Mouse (Mus musculus) layer of hippocampus, adult 9-11 months (tissue): ENCODE measurements around the gene Kdm2a.
A peak's percentile ranks its signal among the peaks of the same experiment; 100 is the strongest.

ENCODE experiments used
- DNase-seq: peaks from one replicate; pipeline ENCODE4 v3.0.0; 2022

Gene Kdm2a

DNA sequence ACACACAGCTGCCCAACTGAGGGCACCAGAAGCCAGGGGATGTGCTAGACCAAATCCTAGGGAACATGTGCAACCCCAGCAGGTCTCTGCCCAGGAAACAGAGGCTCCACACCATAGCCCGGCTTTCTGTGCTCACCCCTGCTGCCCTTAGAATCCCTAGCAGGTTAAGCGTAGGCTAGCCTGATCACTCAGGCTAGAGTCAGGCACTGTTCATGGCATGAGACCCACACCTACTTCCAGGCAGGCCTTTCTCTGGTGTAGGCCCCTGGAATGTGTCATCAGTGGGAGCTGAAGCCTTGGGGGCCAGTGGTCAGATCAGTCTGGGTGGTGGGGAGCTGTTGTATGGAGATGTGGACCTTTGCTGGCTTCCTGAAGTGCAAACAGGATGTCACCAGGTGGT is 101.5 kb downstream of the Kdm2a start:
- DNase-seq: no peak

- no peak for DNase-seq
Measured at GRCm38 (mm10) chr19:4295391-4295790, 102.7 kb downstream of the Kdm2a start.

DNA sequence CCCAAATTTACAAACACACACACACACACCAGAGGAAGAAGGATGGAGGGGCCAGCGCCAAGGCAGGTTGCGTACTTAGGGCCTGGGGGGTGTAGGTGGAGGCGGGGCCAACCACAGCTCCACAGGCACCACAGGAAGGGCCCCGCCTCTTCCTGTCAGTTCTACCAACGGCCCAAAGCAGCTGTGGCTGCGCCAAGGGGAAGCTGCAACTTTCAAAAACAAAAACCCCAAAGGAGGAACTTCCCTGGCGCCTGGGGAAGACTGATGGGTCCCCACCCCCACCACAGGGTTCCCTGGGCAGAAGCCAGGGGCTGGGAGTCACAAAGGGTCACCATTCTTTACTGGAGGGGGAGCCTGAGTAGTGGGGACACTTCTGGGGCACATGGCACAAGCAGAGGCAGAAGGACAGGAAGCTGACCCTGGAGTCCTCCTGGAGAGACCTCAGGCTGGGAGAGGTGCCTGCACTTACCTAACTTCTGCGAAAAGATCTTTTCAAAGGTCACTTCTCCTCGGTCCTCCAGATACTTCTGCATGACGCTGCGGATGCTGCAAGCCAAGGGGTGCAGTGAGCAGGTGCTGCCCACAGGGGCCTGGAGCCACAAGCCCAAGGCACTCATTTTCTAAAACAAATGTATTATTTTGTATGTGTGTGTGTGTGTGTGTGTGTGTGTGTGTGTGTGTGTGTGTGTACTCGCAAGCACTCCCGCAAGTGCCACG is 103.5 kb downstream of the Kdm2a start:
- peak; percentile 84 for DNase-seq

DNA sequence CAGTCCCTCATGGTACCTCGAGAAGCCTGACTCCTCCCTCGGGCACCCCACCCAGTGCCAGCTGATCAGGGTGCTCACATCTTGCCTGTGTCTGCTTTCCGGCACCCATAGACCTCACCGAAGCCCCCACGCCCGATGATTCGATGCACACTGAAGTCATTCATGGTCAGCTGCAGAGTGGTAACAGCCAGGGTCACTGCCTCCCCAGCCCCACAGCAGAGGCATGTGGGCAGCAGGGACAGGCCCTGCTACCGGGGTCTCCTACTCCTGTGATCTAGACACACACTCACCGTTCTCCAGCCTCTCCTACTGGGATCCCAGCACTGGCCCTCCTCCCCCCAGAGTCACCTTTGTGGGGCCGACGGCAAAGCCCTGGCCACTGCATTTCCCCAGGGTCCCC is 106.9 kb downstream of the Kdm2a start:
- DNase-seq: no peak

- DNase-seq: no peak
Measured at GRCm38 (mm10) chr19:4290749-4291148, 107.3 kb downstream of the Kdm2a start.

- no peak for DNase-seq
Measured at GRCm38 (mm10) chr19:4283653-4284052, 114.4 kb downstream of the Kdm2a start.

DNA sequence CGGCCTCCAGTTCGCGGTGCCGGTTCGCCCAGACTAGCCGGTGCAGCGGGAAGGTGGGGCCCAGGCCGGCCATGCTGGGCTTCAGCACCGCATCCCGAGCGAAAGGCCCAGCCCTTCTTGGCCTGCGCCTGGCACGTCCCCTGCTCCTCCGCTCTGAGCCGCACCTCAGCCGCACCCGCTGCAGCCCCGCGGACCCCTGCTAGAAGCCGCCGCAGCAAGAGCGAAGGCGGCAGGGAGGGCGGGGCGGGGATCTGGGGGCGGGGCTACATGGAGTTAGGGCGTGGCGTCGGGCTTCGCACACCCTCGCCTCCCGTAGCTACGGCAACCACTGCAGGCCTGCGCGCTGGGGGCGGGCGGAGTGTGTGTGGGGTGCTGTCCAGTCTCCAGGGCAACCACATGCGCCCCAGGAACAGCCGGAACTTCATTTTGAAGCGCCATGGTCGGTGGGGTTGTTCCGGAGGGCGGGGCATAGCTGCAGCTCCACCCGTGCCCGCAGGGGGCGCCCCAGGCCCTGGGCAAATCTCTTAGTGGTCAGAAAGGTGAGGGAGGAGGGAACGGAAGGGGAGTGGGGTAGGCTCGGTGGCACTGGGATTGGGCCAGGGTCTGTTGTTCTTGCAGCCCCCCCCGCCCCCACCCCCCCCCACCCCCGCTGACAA is 115.1 kb downstream of the Kdm2a start, which contains the start of gene Ankrd13d:
Ankrd13d (minus strand) TSS at position 240 of the 656 bp plus-strand sequence.
- peak; percentile 96 for DNase-seq

- DNase-seq: no peak
Measured at GRCm38 (mm10) chr19:4280425-4280824, 117.7 kb downstream of the Kdm2a start.

DNA sequence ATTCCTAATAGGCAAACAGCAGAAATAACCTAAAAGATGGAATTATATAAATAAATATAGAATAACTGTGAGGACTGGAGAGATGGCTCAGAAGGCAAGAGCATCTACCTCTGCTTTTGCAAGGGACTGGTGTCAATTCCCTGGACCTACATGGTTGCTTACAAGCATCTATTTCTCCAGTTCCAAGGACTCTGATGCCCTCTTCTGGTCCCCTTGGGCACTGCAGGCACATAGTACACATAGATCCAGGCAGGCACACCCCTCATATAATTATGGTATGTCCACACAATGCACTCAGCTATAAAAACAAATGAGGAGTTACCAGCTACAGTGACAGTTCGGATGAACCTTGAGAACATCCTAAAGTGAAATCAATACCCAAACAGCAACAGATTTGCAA is 118.6 kb downstream of the Kdm2a start:
- no peak for DNase-seq

DNA sequence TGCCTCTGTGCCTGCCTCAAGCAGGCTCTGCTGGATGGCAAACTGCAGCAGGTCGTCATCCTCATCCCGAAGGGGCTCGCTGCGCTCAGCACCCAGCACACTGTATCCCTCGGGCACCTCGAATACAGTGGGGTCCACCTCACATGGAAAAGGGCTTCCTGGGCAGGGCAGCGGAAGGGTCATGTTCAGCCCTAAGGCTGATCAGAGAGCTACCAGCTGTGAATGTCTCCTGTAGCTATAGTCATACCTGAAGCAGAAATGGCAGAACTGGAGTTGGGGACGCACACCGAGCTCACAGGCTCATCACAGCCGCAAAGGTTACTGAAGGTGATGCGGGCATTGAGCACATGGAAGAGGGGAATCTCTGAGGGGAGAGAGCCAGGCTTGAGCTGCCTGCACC is 127.1 kb downstream of the Kdm2a start:
- no peak for DNase-seq

DNA sequence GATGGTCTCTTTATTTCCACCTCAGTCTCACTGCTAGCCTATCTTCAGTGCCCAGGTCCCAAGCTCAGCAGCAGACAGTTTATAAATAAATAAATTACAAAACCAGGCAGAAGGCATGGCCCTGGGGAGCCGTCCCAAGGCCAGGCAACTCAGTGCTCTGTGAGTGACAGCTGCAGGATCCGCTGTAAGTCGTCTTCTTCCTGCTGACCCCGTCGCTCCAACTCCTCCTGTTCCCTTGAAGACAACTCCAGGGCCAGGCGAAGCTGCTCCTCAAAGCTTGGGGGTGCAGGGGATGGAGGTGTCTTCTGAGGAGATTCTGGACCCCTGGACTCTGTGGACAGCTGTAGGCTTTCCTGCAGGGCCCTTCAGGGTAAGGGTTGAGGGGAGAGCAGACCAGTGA is 127.9 kb downstream of the Kdm2a start:
- DNase-seq: no peak

DNA sequence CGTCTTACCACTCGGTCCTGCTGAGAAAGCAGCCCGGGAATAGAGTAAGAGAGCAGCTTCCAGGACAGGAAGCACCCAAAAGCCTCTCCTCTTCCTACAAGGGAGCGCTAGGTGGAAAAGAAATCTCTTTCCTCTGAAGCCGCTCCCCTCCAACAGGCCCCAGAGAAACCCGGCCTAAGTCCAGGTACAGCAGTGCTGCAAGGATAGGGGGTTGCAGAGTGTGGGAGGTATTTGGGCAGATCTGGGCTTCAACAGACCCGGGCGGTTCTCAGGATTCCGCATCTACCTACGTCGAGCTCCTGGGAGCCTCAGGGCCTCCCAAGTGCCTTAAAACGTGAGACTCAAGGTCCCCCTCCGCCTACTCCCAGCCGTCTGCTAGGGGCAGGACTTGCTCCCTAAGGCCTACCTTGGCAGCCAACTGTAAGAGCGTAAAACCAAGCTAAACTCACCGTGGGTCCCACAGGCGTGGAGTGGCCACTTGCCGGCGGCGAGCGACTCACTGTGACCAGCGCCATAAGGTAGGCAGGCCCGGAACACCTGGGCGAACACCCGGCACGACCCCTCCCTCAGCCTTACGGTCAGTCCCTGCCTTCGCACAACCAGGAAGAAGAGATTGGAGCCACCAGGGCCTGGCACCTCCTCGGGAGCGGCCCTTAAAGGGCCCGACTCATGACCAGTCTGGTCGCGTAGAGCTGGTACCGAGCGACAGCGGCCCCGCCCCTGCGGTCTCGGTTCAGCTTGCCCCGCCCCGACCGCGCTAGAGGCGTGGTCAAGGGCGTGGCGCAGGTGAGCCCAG is 129.3 kb downstream of the Kdm2a start, which contains the start of gene Ssh3:
Ssh3 (minus strand) TSS at position 615 of the 796 bp plus-strand sequence.
- DNase-seq: peak; percentile 82

DNA sequence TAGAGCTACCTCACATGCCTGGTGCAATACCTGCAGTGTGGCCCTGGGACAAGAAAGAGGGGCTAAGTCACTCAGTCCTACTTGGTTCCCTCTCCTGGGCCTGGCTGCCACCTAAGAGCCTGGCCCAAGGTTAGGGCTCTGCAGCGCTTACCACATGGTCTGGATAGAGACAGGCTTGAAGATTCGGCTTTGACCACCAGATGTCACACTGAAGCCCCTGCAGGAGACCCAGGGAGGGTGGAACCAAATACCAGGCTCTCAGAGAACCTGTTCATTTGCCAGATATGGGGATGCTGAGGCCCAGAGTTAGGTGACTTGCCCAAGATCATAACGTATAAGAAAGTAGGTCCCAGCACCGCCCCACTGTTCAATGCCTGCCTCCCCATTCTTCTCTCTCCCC is 132.1 kb downstream of the Kdm2a start:
- DNase-seq: no peak
